28 mouse cellular contexts compared by ENCODE assay signal in the genomic region with DNA sequence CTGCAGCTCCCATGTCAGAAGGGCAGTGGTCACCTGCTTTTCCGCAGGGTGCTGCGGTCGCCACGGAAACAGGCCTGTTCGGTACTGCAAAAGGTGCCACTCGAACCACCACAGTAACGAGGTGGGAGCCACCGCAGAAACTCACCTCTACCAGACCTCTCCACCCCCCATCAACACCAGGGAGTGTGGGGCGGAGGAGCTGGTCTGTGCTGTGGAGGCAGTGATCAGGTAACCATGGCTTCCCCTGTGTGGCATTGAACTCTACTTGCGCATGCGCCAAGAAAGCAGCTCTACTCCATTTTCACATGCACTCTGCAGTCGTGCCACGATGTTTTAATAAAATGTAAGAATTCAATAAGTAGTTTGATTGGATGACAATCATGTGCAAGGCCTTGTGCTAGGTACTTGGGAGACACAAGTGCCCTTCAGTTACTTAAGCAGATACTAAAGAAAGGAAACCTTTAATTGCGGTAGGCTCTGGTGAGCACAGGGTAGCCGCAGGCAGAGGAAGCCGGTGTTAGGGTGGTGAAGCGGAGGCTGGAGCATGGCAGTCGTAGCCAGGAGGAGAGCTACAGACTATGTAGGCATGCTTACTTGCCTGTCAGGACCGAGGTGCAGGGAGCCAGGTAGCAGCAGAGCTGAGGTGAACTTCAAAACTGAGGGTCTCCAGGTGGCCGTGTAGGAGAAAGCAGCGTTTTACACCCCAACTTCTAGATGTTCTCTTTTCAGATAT.
DNase-seq lines count a peak whose midpoint lies in the region; ATAC-seq and TF ChIP-seq lines count a peak whose summit lies in the region.
"Had no signal": no experiment of that assay in that cellular context is flagged by ENCODE, and none has a peak within 500 bp of the region (broad histone marks: within the 10 kb centered on the region; RNA-seq: fewer than 3 reads in every experiment).

No protein-coding gene starts in this region.

- H3K27me3 ChIP-seq in kidney, embryonic 15.5 days: no peaks in the 10 kb centered on the region
- H3K27me3 ChIP-seq in kidney, embryonic 14.5 days (ENCODE audit: control insufficient read depth, insufficient read depth, low read length): no peaks in the 10 kb centered on the region
- no peaks in the 10 kb centered on the region for H3K27me3 ChIP-seq in lung, embryonic 14.5 days (ENCODE audit: insufficient read depth, low read length)
- H3K27me3 ChIP-seq: CH12.LX; embryonic facial prominence, embryonic 13.5 days; limb, embryonic 15.5 days; liver, embryonic 15.5 days; Patski had no signal

- H3K36me3 ChIP-seq in kidney, embryonic 15.5 days: no peaks in the 10 kb centered on the region
- H3K36me3 ChIP-seq in kidney, embryonic 14.5 days (ENCODE audit: control insufficient read depth, insufficient read depth, low read length): no peaks in the 10 kb centered on the region
- H3K36me3 ChIP-seq in lung, embryonic 14.5 days (ENCODE audit: insufficient read depth): no peaks in the 10 kb centered on the region
- H3K36me3 ChIP-seq: embryonic facial prominence, embryonic 13.5 days; G1E; hindbrain, embryonic 10.5 days; limb, embryonic 15.5 days; liver, embryonic 15.5 days had no signal

- no peaks in the 10 kb centered on the region for H3K9me3 ChIP-seq in kidney, embryonic 15.5 days (replicated peaks)
- H3K9me3 ChIP-seq in kidney, embryonic 14.5 days (ENCODE audit: control insufficient read depth, low read length): no peaks in the 10 kb centered on the region
- no peaks in the 10 kb centered on the region for H3K9me3 ChIP-seq in lung, embryonic 14.5 days (ENCODE audit: low read depth, low read length)
- H3K9me3 ChIP-seq: embryonic facial prominence, embryonic 13.5 days; forebrain, embryonic 13.5 days; hindbrain, embryonic 10.5 days; limb, embryonic 15.5 days; liver, embryonic 15.5 days had no signal

- H3K9ac ChIP-seq in kidney, embryonic 15.5 days: no peak overlapping the region
- no peak overlapping the region for H3K9ac ChIP-seq in kidney, embryonic 14.5 days (ENCODE audit: low read depth, low read length)
- H3K9ac ChIP-seq in lung, embryonic 14.5 days: no peak overlapping the region
- H3K9ac ChIP-seq: embryonic facial prominence, embryonic 13.5 days; forebrain, embryonic 13.5 days; limb, embryonic 15.5 days; liver, embryonic 15.5 days had no signal

- DNase-seq in lung, embryonic 14.5 days: no peak
- DNase-seq in lung, postnatal 10 days: no peak
- peak; percentile 77 for DNase-seq in R1 (ENCODE audit: low read depth, low spot score)
- DNase-seq in lung, postnatal 36 days: peak; percentile 7
- DNase-seq in cerebellum, adult 18-20 months: no peak
- DNase-seq: adrenal gland, adult 8-10 months; cerebellum, adult 8-10 months; cerebellum, postnatal 36 days; embryo, embryonic 11 days; gastrocnemius, postnatal 10 days; left cerebral cortex, postnatal 4 days had no signal

- peak overlapping the region; percentile 5; the same call in 1 of the 2 replicates for H3K4me2 ChIP-seq in kidney, embryonic 15.5 days
- no peak overlapping the region for H3K4me2 ChIP-seq in kidney, embryonic 14.5 days (replicated peaks; ENCODE audit: low read depth, low read length)
- no peak overlapping the region for H3K4me2 ChIP-seq in lung, embryonic 14.5 days
- H3K4me2 ChIP-seq: embryonic facial prominence, embryonic 13.5 days; forebrain, embryonic 13.5 days; heart, embryonic 11.5 days; limb, embryonic 15.5 days; liver, embryonic 15.5 days had no signal

- H3K4me1 ChIP-seq in kidney, embryonic 15.5 days: 0 out of 2 replicates have a peak, but pooled peaks cover 2% of the 10 kb centered on the region
- no peaks in the 10 kb centered on the region for H3K4me1 ChIP-seq in kidney, embryonic 14.5 days (ENCODE audit: control insufficient read depth, insufficient read depth, low read length)
- H3K4me1 ChIP-seq in lung, embryonic 14.5 days (ENCODE audit: insufficient read depth): no peaks in the 10 kb centered on the region
- H3K4me1 ChIP-seq: forebrain, embryonic 13.5 days; hindbrain, embryonic 10.5 days; limb, embryonic 15.5 days; liver, embryonic 15.5 days had no signal

- TF ChIP-seq CTCF in lung, embryonic 14.5 days (IDR thresholded peaks at IDR 0.05; ENCODE audit: low read depth): no peak

- 70% methylated on average over 21 of the region's 21 CpGs for WGBS in kidney, embryonic 15.5 days
- WGBS in kidney, embryonic 14.5 days: 74% methylated on average over 21 of the region's 21 CpGs
- WGBS in lung, embryonic 14.5 days: 69% methylated on average over 21 of the region's 21 CpGs

- H3K4me3 ChIP-seq in kidney, embryonic 15.5 days (replicated peaks): no peak overlapping the region; the same call in 1 of the 2 replicates
- H3K4me3 ChIP-seq in kidney, embryonic 14.5 days (ENCODE audit: low read length): no peak overlapping the region
- no peak overlapping the region for H3K4me3 ChIP-seq in lung, embryonic 14.5 days (ENCODE audit: low read depth, low read length)
- H3K4me3 ChIP-seq: embryonic facial prominence, embryonic 13.5 days; erythroblast, embryonic 14.5 days; forebrain, embryonic 13.5 days; hindbrain, embryonic 10.5 days; limb, embryonic 15.5 days; liver, embryonic 15.5 days had no signal

- 0 out of 2 replicates have a peak, but pooled peaks have one; percentile 56 for ATAC-seq in kidney, embryonic 15.5 days (replicated peaks; ENCODE audit: low FRiP score)
- ATAC-seq in kidney, embryonic 14.5 days (ENCODE audit: low FRiP score, low TSS enrichment): no peak; the same call in 1 of the 2 replicates
- ATAC-seq in lung, embryonic 14.5 days (ENCODE audit: insufficient read depth): 0 out of 2 replicates have a peak, but pooled peaks have one; percentile 35
- no peak for ATAC-seq in megakaryocyte, adult 5-6 weeks (ENCODE audit: poor library complexity, severe bottlenecking)
- ATAC-seq: activated CD4-positive, CD25-positive, alpha-beta regulatory T cell, adult 4 months; forebrain, embryonic 13.5 days; hindbrain, embryonic 16.5 days; intestine, postnatal 0 days; Patski had no signal

- no peak overlapping the region for H3K27ac ChIP-seq in kidney, embryonic 15.5 days
- H3K27ac ChIP-seq in kidney, embryonic 14.5 days (ENCODE audit: low read depth, low read length): no peak overlapping the region
- no peak overlapping the region for H3K27ac ChIP-seq in lung, embryonic 14.5 days (ENCODE audit: low read depth)
- H3K27ac ChIP-seq: embryonic facial prominence, embryonic 13.5 days; forebrain, embryonic 13.5 days; hindbrain, embryonic 10.5 days; limb, embryonic 15.5 days; liver, embryonic 15.5 days; stomach, postnatal 0 days had no signal

Comparison
In these comparisons a context has a peak if more than half of its experiments do, and no peak if none do; other contexts are left out.
1. ATAC-seq: peak in kidney, embryonic 15.5 days (single experiment) and lung, embryonic 14.5 days (single experiment); none in kidney, embryonic 14.5 days (single experiment) and megakaryocyte, adult 5-6 weeks (single experiment).
2. DNase-seq: peak in R1 (single experiment) and lung, postnatal 36 days (single experiment); none in lung, embryonic 14.5 days (single experiment), lung, postnatal 10 days (single experiment) and cerebellum, adult 18-20 months (0 of 2).